Mouse (Mus musculus) bone marrow macrophage, adult 2 months (primary cell): ENCODE measurements around the gene Rsg1. TPM values are rescaled to one million over a fixed set of nuclear protein-coding genes. Genes with fewer than 3 reads are reported as not detected.

Experiments
- H3K27ac ChIP-seq: 2 replicates; pipeline ENCODE4 v1.5.1; 2012; ENCODE audit warnings: low read depth, low read length; ENCODE audit not compliant: insufficient read depth
- H3K4me1 ChIP-seq: 2 replicates; pipeline ENCODE4 v1.6.1; 2012; ENCODE audit warnings: low read length; ENCODE audit not compliant: control insufficient read depth, insufficient read depth
- H3K4me3 ChIP-seq: 2 replicates; pipeline ENCODE4 v1.5.1; 2012; ENCODE audit warnings: mild to moderate bottlenecking, low read length, moderate library complexity; ENCODE audit not compliant: insufficient read depth
- CTCF ChIP-seq: IDR thresholded peaks from 2 replicates; pipeline ENCODE4 v1.5.1; 2012; ENCODE audit warnings: low read depth, mild to moderate bottlenecking, low read length, moderate library complexity
- POLR2A ChIP-seq: IDR thresholded peaks from 2 replicates; pipeline ENCODE4 v1.6.1; 2012; ENCODE audit warnings: mild to moderate bottlenecking, low read depth, low read length, borderline replicate concordance
- polyA plus RNA-seq: library from polyadenylated mRNA; stranded (reverse); fragments of >200 nt; gene quantifications from 2 replicates; pipeline ENCODE4 v1.2.4, GENCODE M21; 2012; ENCODE audit not compliant: missing spikeins, insufficient read depth, insufficient read length

Gene Rsg1
- polyA plus RNA-seq, 1 experiment: 0.92 TPM

GRCm38 (mm10) chr4:141246089-141246997, 32.6 kb downstream of the Rsg1 start:
- TF ChIP-seq CTCF: no peak
- no peak for TF ChIP-seq POLR2A
- Histone ChIP-seq H3K4me1 (peaks cover 3% of the 10 kb centered on the region; the same call in 1 of the 2 replicates), H3K27ac (no peak overlapping the region), H3K4me3 (no peak overlapping the region)

DNA sequence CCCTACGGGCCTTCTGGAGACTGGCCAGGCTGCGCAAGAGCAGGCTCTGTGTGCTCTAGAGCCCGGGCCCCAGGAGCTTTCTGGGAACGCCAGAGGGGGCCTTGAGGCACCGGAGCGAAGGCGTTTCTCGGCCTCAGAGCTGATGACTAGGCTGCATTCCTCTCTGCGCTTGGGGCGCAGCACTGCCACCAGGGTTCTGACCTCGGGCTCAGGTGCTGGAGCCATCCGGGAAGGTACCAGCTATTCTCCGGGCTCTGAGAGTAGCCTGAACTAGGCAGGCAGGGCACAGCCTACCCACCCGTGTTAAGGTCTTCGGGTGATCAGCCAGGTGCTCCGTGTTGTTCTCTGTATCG, 33.2 kb downstream of the Rsg1 start:
- no peak for TF ChIP-seq CTCF
- no peak for TF ChIP-seq POLR2A
- Histone ChIP-seq H3K4me3 (no peak overlapping the region; the same call in 1 of the 2 replicates), H3K4me1 (peaks cover 3% of the 10 kb centered on the region; the same call in 1 of the 2 replicates), H3K27ac (no peak overlapping the region)

GRCm38 (mm10) chr4:141247776-141248613, 34.2 kb downstream of the Rsg1 start:
- peaks cover 3% of the 10 kb centered on the region; the same call in 1 of the 2 replicates for H3K4me1 ChIP-seq
- TF ChIP-seq CTCF (no peak), POLR2A (no peak)
- H3K4me3 ChIP-seq: 0 out of 2 replicates have a peak overlapping the region, but pooled peaks have one; percentile 21

DNA sequence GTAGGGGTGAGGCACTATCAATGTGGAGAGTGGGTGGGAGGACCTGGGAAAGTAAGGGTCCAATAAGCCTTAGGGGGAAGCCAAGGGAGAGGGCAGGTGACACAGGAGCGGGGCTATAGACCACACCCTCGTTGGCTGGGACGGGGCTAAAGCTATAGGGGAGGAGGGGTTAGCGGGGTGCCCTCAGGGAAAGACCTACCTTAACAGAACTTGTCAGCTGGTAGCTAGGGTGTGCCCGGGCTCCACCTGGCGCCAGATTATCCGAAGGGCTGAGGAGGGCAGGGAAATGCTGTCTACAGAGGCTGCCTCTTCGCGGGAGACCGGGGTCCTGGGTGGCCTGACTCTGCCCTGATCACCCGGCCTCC, 34.8 kb downstream of the Rsg1 start:
- H3K4me1 ChIP-seq: peaks cover 3% of the 10 kb centered on the region; the same call in 1 of the 2 replicates
- TF ChIP-seq POLR2A: no peak
- no peak for TF ChIP-seq CTCF
- H3K4me3 ChIP-seq: no peak overlapping the region
- no peak overlapping the region for H3K27ac ChIP-seq

More at GRCm38 (mm10) chr4:141247776-141248613, 34.2 kb downstream of the Rsg1 start:
- H3K27ac ChIP-seq: no peak overlapping the region

DNA sequence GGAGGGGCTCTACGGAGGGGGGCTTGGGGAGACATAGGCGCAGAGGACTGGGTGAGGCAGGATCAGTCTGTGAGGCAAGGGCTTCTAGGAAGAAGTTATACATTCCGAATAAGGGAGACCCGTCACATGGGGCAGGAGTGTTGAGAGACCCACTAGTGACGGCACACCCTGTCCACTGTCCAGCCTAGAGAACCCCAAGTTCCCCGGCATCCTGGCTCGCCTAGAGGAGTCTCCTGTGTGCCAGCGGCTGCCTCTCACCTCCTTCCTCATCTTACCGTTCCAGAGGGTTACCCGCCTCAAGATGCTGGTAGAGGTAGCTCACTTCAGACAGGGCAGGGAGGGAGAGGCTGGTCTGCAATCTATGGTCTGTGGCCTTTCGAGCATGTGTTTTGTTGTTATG, 35.6 kb downstream of the Rsg1 start:
- Histone ChIP-seq H3K4me3 (no peak overlapping the region), H3K27ac (no peak overlapping the region)
- no peak for TF ChIP-seq CTCF
- no peak for TF ChIP-seq POLR2A

GRCm38 (mm10) chr4:141251071-141251470, 37.3 kb downstream of the Rsg1 start:
- no peak overlapping the region for H3K27ac ChIP-seq
- no peak overlapping the region for H3K4me3 ChIP-seq
- TF ChIP-seq CTCF: no peak
- TF ChIP-seq POLR2A: no peak
- H3K4me1 ChIP-seq: peaks cover 3% of the 10 kb centered on the region; the same call in 1 of the 2 replicates

More for the DNA sequence above, 35.6 kb downstream of the Rsg1 start:
- H3K4me1 ChIP-seq: peaks cover 3% of the 10 kb centered on the region; the same call in 1 of the 2 replicates

DNA sequence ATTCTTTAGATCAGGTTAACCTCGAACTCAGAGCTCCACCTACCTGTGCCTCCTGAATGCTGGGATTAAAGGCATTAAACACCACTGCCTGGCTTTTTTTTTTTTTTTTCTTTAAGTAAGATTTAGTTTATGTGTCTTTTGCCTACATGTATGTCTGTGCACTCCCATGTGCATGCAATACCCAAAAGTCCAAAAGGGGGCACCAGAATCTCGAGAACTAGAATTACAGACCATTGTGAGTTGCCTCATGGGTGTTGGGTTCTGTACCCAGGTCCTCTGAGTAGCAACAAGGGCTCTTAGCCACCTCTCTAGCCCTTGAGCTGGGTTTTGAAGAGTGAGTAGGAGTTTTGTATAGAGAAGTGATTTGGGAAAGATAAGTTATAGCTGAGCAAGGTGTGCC, 38.9 kb downstream of the Rsg1 start:
- no peak for TF ChIP-seq CTCF
- no peak for TF ChIP-seq POLR2A
- H3K27ac ChIP-seq: no peak overlapping the region
- no peak overlapping the region for H3K4me3 ChIP-seq
- H3K4me1 ChIP-seq: no peaks in the 10 kb centered on the region

- no peaks in the 10 kb centered on the region for H3K4me1 ChIP-seq
- no peak overlapping the region for H3K4me3 ChIP-seq
- TF ChIP-seq POLR2A (no peak), CTCF (no peak)
- H3K27ac ChIP-seq: no peak overlapping the region
Measured at GRCm38 (mm10) chr4:141254234-141254633, 40.5 kb downstream of the Rsg1 start.

DNA sequence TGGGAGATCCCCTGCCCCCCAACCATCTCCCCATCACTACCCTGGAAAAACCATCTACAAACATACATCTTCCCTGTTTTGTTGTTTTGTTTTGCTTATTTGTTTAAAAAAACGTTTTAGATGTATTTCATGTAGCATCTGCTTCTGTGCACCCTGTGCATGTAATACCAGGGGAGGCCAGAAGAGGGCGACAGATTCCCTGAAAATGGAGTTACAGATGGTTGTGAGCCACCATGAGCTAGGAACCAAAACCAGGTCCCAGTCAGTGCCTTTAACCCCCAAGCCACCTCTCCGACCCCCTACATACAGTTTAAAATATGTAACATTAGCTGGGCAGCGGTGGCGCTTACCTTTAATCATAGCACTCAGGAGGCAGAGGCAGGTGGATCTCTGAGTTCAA, 43.7 kb downstream of the Rsg1 start:
- no peaks in the 10 kb centered on the region for H3K4me1 ChIP-seq
- TF ChIP-seq CTCF (peak; percentile 66), POLR2A (no peak)
- no peak overlapping the region for H3K4me3 ChIP-seq
- no peak overlapping the region for H3K27ac ChIP-seq
